Mouse (Mus musculus): ENCODE results near the gene Hist1h2ab.

The Hist1h2ab gene

DNA sequence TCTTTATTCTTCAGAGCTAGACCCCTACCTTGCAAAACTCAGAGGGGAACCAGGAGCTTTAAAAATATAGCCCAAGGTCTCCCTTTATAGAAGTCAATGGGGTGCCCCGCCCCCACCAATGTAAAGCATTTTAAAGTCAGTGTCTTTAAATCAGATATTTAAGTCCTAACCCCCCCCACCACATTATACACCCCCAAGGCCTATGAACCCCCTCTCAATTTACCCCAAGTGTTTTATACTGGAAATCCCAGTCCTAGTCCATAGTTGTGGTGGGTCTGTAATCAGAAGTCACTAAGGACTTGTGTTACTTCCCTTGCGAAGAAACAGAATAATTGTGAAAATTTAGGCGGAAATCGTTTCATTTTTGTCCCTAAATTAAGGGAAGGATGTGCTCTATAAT is 12.9 kb upstream of the Hist1h2ab start:
- DNase-seq (ENCODE audit: low spot score in 2 of 2) = no peak

DNA sequence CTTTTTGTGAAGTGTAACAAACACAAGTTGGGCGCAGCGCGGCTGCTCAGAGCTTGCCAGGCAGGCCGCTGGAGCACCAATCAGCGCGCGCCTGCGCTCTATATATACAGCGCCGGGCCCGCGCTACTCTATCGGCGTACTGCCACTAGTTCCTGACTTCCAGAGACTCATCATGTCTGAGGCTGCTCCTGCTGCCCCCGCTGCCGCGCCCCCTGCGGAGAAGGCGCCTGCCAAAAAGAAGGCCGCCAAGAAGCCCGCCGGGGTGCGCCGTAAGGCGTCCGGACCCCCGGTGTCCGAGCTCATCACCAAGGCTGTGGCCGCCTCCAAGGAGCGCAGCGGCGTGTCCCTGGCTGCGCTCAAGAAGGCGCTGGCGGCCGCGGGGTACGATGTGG is 12.3 kb upstream of the Hist1h2ab start, which contains the start of gene Hist1h1c:
Gene Hist1h1c, plus strand, starts transcription at position 132 of the 392 bp plus-strand sequence.
- DNase-seq (ENCODE audit: low spot score in 2 of 2) = peak; percentile 86 to 89

DNA sequence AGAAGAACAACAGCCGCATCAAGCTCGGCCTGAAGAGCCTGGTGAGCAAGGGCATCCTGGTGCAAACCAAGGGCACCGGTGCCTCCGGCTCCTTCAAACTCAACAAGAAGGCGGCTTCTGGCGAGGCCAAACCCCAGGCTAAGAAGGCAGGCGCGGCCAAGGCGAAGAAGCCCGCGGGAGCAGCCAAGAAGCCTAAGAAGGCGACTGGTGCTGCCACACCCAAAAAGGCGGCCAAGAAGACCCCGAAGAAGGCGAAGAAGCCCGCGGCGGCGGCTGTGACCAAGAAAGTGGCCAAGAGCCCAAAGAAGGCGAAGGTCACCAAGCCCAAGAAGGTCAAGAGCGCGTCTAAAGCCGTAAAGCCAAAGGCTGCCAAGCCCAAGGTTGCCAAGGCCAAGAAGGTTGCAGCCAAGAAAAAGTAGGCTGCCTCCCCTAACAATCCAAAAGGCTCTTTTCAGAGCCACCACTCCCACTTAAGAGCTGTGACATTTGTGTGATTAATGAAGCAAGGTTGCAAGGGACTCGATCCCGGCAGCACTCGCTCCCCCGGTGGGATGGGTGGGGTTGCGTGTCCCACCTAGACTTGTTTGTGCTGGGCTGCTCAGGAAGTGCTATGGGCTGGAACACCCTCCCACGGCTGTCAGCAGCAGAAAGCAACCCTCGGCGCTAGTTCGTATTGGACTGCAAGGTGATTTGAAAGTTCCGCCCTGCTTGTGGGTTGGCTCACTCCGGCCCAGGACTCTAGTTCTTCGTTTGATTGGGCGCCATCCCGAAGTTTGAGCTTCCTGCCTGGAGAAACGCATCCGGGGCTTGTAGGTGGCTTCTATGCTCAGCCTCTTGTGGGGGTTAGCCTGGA is 11.6 kb upstream of the Hist1h2ab start:
- DNase-seq (ENCODE audit: low spot score in 2 of 2) = peak; percentile 90 to 92

DNA sequence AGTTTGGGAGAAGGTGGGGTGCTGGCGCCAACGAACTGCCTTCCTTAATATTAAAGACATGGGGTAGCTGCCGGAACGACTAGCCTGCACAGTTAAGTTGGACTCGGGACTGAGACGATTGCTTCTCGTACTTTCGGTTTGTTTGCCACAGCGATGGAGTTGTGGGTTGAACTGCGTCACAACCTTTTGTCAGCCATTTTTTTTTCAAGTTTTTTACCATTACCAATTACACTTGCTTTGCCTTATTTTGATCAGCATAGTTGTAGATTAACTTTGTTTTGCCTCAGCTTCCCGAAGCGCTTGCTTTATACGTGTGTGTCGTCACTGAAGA is 11.0 kb upstream of the Hist1h2ab start:
- no peak for DNase-seq (ENCODE audit: low spot score in 2 of 2)

DNA sequence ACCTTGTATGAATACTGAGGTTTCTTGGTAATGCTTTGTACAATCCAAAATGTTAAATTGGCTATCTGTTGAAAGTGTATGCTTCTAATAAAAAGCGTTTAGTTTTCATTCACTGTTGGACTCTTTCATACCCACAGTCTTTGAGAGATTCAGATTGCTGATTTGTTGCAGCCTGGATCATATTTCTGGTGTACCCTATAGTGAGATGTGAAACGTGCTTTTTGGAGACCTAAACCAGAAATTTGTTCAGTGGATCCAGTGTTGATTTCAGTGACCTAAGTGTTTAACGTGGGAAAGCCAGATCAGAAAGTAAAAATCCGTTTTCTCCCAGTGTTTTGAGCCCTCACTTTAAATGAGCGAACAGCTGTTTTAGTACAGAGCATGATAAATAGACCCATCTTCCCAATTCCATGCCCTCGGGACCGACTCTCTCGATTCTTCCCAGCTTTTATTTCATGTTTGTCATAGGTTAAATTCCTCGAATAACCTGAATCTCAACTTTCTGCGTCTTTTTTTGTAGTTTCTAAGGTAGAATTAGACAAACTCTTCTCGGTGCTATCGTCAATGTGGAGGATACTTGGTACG is 10.6 kb upstream of the Hist1h2ab start:
- no peak for DNase-seq (ENCODE audit: low spot score in 2 of 2)

DNA sequence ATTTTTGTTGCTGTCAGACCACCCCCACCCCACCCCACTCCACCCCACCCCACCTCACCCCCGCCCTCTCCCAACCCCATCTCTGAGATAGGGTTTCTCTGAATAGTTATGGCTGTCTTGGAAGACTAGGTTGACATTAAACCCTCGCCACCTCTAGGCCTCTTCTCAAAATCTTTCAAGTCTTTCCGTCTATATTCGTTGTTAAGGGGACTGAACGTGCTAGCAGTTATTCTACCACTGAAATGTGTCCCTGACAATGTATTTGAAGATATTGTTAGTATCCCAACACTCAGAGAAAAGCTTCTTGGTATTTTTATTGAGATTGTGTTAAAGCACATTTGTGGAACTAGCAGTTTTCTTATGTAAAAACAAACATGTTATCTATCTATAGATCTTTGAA is 10.0 kb upstream of the Hist1h2ab start:
- DNase-seq (ENCODE audit: low spot score in 2 of 2) = no peak

DNA sequence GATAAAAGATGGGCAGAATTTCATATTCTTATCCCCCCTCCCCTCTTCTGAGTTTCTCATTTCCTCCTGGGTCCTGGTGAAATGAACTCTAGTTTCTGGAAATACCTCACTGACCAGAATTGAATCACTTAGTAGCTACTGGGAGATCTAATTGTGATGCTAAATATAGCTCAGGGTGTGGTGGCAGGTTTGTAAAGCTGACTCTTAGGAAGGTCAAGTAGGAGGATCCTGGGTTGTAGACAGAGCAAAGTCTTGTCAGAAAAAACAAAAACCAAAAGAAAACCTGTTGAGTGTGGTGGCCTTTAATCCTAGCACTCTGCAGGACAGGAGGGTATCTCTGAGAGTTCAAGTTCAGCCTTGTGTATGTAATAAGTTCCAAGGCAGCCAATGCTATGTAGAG is 8.9 kb upstream of the Hist1h2ab start:
- no peak for DNase-seq (ENCODE audit: low spot score in 2 of 2)

DNA sequence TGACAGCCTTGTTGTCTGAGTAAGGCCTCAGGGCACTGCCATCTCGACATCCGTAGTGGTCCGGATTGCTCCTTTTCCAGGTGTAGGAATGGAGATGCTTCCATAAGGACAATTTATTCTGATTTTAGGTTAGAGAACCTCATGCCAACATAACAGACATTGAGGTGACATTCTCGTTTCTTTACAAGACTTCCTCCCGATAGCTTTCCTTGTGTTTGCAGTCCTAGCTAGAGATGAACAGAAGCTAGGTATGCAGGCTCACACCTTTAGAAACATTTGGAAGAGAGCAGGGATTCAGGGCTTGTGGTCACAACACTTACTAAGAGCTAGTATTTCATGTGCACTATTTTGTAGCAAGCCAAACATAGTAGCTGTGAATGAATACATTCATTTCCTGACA is 7.7 kb upstream of the Hist1h2ab start:
- no peak for DNase-seq (ENCODE audit: low spot score in 2 of 2)

DNA sequence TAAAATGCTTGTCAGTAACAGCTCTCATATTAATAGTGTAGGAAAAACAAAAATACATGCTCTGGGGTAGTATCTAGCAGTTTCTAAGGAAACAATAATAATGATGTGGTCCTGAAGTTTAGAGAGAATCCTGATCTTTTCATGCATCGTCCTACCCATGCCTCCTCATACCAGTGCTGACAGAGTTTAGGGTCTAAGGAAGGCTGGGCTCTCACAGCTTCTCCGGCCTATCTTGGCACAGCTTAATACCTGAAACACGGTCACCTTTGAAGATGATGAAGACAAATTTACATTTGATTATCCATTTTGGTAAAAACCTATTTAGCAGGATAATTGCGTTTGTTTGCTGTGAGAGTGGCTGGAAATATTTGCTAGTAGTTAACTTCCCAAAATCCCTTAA is 7.0 kb upstream of the Hist1h2ab start:
- DNase-seq (ENCODE audit: low spot score in 2 of 2) = no peak

DNA sequence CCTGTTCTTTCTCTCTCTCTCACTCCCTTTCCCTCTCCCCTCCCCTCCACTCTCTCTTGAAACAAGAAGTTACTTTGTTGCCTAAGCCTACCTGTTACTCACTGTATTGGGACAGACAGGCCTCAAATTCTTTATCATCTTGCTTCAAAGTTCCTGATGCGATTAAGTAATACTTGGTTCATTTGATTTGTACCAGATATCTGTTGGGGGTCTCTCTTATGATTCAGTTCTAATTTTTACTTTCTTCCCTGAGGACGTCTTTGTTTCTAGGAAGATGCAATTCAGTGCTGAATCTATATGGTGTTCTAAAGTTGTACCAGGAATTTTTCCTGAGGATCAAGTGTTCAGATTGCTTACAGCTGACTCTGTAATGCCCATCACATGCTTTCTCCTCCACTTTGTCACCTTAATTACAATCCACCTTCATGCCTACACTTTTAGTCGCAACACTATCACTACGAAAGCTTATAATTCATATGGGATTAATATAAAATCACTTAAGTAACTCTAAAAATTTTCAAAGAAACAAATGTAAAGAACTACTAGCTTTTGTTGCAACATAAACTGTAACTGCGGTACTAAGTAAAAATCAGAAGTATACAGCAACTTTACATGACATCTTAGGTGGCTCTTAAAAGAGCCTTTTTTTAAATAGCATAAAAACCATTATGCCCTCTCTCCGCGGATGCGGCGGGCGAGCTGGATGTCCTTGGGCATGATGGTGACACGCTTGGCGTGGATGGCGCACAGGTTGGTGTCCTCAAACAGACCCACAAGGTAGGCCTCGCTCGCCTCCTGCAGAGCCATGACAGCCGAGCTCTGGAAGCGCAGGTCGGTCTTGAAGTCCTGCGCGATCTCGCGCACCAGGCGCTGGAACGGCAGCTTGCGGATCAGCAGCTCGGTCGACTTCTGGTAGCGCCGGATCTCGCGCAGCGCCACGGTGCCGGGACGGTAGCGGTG is 6.2 kb upstream of the Hist1h2ab start:
- DNase-seq (ENCODE audit: low spot score in 2 of 2) = no peak

DNA sequence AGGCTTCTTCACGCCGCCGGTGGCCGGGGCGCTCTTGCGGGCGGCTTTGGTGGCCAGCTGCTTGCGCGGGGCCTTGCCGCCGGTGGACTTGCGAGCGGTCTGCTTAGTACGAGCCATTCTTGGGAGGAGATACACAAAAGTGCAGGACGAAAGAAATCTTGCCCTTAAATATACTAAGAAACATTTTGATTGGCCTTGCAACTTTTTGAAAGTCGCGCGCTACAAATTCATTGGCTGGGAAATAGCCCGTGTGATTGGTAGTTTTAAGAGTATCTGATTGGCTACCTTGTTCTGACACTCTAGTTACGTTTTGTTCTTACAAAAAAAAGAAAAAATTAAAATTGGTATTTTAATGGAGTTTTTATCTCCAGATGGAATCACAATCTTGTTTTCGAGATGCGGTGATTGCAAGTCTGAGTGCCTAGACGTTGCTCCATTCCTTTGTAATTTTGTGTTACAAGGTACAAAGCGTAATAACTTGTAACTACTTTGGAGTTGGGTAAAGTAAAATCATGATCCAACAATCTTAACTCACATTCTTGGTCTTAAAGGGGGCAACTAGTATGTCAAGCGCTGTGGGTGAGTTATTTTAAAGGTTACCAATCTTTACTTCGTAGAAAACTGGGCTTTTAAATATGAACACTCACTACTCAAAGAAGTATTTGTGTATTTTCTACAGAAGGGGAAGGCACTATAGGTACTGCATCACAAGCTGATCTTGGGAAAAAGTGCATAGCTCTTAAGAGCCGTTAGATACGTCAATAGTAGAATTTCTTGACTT is 5.4 kb upstream of the Hist1h2ab start, which contains the start of gene Hist1h3c:
Gene Hist1h3c, minus strand, starts transcription at position 222 of the 781 bp plus-strand sequence.
- DNase-seq (ENCODE audit: low spot score in 2 of 2) = peak; percentile 75 to 82

DNA sequence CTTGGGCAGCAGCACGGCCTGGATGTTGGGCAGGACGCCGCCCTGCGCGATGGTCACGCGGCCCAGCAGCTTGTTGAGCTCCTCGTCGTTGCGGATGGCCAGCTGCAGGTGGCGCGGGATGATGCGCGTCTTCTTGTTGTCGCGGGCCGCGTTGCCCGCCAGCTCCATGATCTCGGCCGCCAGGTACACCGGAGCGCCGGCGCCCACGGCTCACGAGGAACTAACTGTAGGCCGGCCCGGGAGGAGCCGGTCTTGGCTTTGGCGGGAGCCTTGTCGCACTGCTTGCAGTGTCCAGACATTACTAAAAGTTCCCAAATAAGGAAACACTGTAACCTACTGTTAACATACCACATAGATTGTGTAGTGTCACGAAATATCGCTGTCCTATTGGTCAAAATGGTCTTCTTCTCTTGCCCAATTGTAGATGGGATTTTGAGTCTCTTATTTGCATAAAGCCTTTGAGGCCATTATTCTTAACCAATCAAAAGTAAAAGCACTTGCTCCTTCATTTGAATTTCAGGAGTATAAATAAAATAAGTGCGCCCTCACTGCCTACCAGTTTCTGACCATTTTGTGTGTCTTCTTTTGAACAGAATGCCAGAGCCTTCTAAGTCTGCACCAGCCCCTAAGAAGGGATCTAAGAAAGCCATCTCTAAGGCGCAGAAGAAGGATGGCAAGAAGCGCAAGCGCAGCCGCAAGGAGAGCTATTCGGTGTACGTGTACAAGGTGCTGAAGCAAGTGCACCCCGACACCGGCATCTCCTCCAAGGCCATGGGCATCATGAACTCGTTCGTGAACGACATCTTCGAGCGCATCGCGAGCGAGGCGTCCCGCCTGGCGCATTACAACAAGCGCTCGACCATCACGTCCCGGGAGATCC is 4.5 kb upstream of the Hist1h2ab start, which contains the start of gene Hist1h2bb:
Gene Hist1h2bb, plus strand, starts transcription at position 534 of the 880 bp plus-strand sequence.
- DNase-seq (ENCODE audit: low spot score in 2 of 2) = peak; percentile 55 to 75

DNA sequence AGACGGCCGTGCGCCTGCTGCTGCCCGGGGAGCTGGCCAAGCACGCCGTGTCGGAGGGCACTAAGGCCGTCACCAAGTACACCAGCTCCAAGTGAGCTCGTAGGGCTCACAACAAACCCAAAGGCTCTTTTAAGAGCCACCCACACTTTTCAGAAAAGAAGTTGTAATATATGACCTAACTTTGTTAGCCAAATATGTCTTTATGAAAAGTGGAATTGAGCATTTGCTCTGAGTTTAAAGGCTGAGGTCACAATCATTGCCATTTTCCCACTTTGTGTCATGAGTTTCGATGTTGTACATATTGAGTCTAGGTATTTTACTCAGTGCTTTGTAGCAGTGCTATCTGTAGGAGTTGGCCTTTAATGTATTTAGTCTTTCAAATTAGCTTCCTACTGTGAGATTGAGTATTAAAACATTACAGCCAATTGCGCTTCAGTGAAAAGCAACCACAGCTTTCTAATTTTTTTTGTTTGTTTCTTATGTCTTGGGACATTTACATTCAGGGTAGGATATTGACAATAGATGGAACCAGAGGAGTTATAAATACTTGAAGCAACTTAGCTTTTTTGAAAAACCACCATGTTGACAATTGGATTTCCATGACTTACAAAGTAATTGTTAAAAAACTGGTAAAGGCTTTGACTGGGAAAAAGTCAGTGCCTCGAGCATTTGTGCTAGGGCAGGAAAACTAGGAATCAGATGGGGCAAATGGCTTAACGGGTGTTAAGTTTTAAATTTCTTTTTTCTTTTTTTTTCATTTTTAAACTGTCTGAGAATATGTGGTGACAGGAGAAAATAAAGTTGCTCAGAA is 3.6 kb upstream of the Hist1h2ab start:
- DNase-seq (ENCODE audit: low spot score in 2 of 2) = no peak

DNA sequence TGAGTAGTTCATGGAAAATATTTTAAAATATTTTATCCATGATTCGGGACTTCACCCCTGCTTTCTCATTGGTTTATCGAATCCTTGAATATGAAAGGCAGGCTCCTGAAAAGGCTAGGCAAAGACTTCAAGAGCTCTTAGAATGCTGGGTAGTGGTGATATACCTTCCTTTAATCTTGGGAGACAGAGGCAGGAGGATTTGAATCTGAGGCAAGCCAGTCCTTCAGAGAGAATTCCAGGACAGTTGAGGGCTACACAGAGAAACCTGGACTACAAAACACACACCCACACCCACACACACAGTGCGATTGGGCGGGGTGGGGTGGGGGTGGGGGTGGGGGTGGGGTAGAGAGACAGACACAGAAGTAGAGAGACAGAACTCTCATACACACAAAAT is 3.0 kb upstream of the Hist1h2ab start:
- no peak for DNase-seq (ENCODE audit: low spot score in 2 of 2)

DNA sequence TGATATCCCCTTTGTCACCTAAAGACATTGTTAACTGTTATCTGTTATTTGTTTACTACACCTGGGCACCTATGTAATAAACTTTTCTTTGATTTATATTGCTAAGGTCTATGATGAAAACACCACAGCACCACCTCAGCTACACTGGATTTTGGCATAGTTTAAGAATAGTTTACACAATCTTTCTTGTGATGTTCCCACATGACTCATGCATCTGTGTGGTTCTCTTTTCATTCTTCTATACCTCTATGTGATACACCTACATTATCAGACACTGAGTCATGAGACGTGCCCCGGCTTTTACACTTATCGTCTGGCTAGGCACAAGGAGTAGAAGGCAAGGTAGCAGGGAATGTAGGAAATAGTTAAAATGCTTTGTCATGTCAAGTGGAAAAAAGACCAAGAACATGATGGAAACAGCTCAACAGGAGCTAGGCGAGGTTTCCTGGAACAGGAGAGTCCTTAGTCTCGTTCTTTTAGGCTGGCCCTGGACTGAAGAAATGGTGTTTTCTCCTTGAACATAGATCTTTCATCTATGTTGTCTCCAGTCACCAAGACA is 1.3 kb upstream of the Hist1h2ab start:
- DNase-seq (ENCODE audit: low spot score in 2 of 2) = no peak

DNA sequence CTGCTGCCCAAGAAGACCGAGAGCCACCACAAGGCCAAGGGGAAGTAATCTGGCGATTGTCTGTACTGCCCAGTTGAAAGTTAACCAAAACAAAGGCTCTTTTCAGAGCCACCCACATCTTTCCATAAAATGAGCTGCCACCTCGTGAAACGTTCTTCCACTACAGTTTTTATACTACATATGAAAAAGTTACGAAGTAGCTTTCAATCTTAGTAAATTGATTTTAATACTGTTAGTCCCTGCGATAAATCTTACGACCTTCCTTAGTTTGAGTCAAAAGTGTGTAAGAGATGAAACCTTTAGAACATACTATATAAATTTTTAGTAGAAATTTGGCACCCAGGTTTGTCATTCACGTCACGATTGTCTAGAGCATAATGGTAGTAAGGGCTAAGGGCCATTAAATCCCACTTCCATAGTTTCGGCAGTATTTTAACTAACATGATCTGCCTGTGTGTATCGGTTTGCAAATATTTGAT is 591 bp downstream of the Hist1h2ab start:
- DNase-seq (ENCODE audit: low spot score in 2 of 2) = no peak

DNA sequence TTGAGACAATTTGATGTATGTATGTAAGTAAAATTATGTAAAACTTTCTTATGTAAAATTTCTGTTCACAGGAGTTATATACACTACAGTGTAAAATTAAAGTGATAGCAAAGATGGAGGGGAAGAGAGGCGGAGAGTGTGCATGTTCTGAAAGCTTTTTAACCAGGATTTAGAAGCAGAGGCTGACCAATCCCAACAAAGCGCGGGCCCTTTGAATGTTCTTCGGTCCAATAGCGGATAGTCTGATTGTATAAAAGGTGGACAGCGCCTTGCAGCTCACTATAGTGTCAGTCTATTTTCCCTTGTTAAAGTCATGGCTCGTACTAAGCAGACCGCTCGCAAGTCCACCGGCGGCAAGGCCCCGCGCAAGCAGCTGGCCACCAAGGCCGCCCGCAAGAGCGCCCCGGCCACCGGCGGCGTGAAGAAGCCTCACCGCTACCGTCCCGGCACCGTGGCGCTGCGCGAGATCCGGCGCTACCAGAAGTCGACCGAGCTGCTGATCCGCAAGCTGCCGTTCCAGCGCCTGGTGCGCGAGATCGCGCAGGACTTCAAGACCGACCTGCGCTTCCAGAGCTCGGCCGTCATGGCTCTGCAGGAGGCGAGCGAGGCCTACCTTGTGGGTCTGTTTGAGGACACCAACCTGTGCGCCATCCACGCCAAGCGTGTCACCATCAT is 1.3 kb downstream of the Hist1h2ab start, which contains the start of gene Hist1h3b:
Gene Hist1h3b, plus strand, starts transcription at position 201 of the 675 bp plus-strand sequence.
- DNase-seq (ENCODE audit: low spot score in 2 of 2) = peak; percentile 84 to 90

DNA sequence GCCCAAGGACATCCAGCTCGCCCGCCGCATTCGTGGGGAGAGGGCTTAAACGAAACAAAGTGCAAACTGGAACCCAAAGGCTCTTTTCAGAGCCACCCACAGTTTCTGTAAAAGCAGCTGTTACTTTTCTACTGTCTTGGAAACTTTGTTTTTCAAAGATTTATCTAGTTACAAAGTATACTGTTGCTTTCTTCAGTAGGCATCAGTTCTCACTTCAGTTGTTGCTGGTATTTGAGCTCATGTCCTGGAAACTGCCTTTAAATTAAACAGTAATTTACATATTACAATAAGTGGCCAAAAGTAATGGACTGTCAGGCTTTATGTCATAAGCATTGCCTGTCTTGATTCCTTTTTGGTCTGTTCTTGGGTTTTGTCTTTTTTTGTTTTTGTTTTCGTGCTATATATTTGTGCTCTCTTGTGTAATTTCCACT is 1.8 kb downstream of the Hist1h2ab start:
- DNase-seq (ENCODE audit: low spot score in 2 of 2) = no peak
